Mouse (Mus musculus) heart, postnatal 0 days (tissue): ENCODE results near the gene Zfp148.

Experiments
- CTCF ChIP-seq: IDR thresholded peaks from 2 replicates; pipeline ENCODE4 v1.5.1; 2016; ENCODE audit warnings: antibody characterized with exemption, control low read depth, low read depth
- EP300 ChIP-seq: IDR thresholded peaks from 2 replicates; pipeline ENCODE4 v1.6.1; 2016; ENCODE audit warnings: antibody characterized with exemption, low read depth

DNA sequence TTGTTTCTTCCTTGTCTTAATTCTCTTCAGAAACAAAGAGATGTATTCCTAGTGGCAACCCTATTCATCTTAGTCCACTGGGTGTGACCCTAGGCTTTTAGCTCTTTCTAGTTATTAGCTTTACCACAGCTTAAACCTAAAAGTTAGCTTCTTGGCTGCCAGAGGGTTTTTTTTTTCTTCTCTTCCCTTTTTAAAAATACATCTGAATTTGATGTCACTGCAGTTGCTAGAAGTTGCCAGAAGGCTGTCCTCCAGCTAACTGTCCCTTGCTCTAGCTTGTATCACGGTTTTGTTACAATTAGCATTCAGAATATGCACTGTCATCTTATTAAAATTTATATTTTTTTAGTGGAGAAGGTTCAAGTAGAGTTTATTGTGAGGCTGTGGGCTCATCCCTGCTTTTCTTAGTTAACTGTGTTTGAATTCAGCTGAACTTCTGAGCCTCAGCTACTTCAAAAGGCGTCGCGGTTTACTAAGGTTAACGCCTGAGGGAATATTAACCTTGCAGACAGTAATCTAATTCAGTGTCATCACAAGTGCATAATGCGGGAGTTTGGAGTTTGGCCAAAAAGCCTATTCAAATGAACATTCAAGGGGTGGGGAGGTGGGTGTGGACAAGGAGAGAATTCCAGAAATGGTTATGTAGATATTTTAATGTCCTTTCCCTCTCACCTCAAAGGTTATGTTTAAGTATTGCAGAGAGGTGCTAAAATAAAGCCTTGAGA, 1.3 kb upstream of the Zfp148 start:
- no peak for TF ChIP-seq CTCF
- no peak for TF ChIP-seq EP300
